Comparison of ENCODE assay signal across 20 mouse cellular contexts in the genomic region with DNA sequence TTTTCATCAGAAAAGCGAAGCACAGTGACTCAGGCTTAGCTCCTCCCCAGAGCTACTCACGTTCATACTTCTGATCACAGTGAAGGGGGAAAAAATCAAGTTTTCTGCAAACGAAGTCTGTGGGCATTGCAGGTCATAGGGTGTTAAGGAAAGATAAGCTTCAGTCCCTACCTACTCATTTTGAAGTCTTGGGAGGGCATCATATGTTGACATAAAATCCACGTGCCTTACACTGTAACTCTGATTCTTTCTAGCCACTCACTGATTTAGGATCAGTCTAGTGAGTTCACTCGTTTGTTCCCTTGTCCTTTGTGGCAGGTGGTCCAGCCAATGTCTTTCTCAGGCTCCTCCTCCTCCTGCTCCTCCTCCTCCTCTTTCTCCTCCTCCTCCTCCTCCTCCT.
"Had no signal": no experiment of that assay in that cellular context is flagged by ENCODE, and none has a peak within 500 bp of the region (broad histone marks: within the 10 kb centered on the region; RNA-seq: fewer than 3 reads in every experiment).

No protein-coding gene starts in this region.

- H3K4me3 ChIP-seq: limb, embryonic 12.5 days; limb, embryonic 15.5 days; midbrain, embryonic 10.5 days; midbrain, embryonic 13.5 days; myocyte; neural tube, embryonic 13.5 days had no signal

- H3K27ac ChIP-seq: kidney, postnatal 0 days; limb, embryonic 12.5 days; limb, embryonic 15.5 days; liver, embryonic 14.5 days; macrophage; midbrain, embryonic 10.5 days; midbrain, embryonic 13.5 days; neural tube, embryonic 13.5 days; stomach, postnatal 0 days had no signal

- H3K4me2 ChIP-seq: limb, embryonic 12.5 days; limb, embryonic 15.5 days; liver, embryonic 11.5 days; lung, embryonic 14.5 days; midbrain, embryonic 13.5 days; neural tube, embryonic 13.5 days had no signal

- ATAC-seq: liver, postnatal 0 days; lung, postnatal 0 days; midbrain, embryonic 13.5 days; midbrain, embryonic 16.5 days had no signal

- H3K9ac ChIP-seq: limb, embryonic 12.5 days; limb, embryonic 15.5 days; liver, embryonic 14.5 days; liver, postnatal 0 days; lung, embryonic 14.5 days; midbrain, embryonic 13.5 days; neural tube, embryonic 13.5 days had no signal

- H3K27me3 ChIP-seq: limb, embryonic 12.5 days; limb, embryonic 15.5 days; midbrain, embryonic 13.5 days; neural tube, embryonic 13.5 days had no signal

- H3K36me3 ChIP-seq: limb, embryonic 12.5 days; limb, embryonic 15.5 days; midbrain, embryonic 10.5 days; midbrain, embryonic 13.5 days; neural tube, embryonic 13.5 days had no signal

- H3K9me3 ChIP-seq: limb, embryonic 12.5 days; limb, embryonic 15.5 days; midbrain, embryonic 10.5 days; midbrain, embryonic 13.5 days; neural tube, embryonic 13.5 days had no signal

- DNase-seq: kidney, adult 2 months; kidney, postnatal 25 days; left cerebral cortex, postnatal 4 days; liver, postnatal 0 days; lung, embryonic 14.5 days; thymus, adult 2 months; thymus, postnatal 25 days had no signal
